Mouse (Mus musculus) forebrain, embryonic 10.5 days (tissue): Measurements from ENCODE around the gene Slco2b1. TPM values are rescaled to one million over a fixed set of nuclear protein-coding genes. Genes with fewer than 3 reads are reported as not detected.

ENCODE experiments used
- DNase-seq: peaks from one replicate; pipeline ENCODE4 v3.0.0-alpha.2; 2017; ENCODE audit warnings: low spot score; ENCODE audit errors: extremely low spot score
- H3K27ac ChIP-seq: fragments of 300-500 bp; sonication (generic); 2 replicates; pipeline ENCODE4 v1.5.1; 2016; ENCODE audit warnings: mild to moderate bottlenecking
- H3K27me3 ChIP-seq: fragments of 300-500 bp; sonication (generic); 2 replicates; pipeline ENCODE4 v1.6.1; 2016; ENCODE audit warnings: mild to moderate bottlenecking; ENCODE audit not compliant: poor library complexity, severe bottlenecking
- H3K36me3 ChIP-seq: fragments of 300-500 bp; sonication (generic); replicated peaks from 2 replicates; pipeline ENCODE4 v1.6.1; 2016; ENCODE audit warnings: mild to moderate bottlenecking, moderate library complexity
- H3K4me1 ChIP-seq: fragments of 300-500 bp; sonication (generic); 2 replicates; pipeline ENCODE4 v1.6.1; 2016
- H3K4me3 ChIP-seq: fragments of 300-500 bp; sonication (generic); 2 replicates; pipeline ENCODE4 v1.5.1; 2016; ENCODE audit warnings: mild to moderate bottlenecking, moderate library complexity
- H3K9me3 ChIP-seq: fragments of 300-500 bp; sonication (generic); 2 replicates; pipeline ENCODE4 v1.6.1; 2016; ENCODE audit warnings: mild to moderate bottlenecking, moderate library complexity
- WGBS: fragments of 180-500 bp; shearing (Covaris S2); methylation state at CpG from one replicate; pipeline ENCODE4 v1.1.7; 2016; 5-methylcytosine and 5-hydroxymethylcytosine counted together
- polyA plus RNA-seq: library from polyadenylated mRNA; unstranded; fragments of >200 nt; fragmentation: Nextera tagmentation; extraction: Ambion mirVana; gene quantifications from 2 replicates; pipeline ENCODE4 v1.2.1, GENCODE M21; 2016

The Slco2b1 gene
- polyA plus RNA-seq, 1 experiment from 2014 or later, result 2.0 TPM

GRCm38 (mm10) chr7:99632286-99632685, 78.9 kb downstream of the Slco2b1 start:
- no peak overlapping the region for H3K27ac ChIP-seq
- 15% methylated on average over 6 of the region's 6 CpGs for WGBS
- peaks cover 86% of the 10 kb centered on the region for H3K27me3 ChIP-seq

DNA sequence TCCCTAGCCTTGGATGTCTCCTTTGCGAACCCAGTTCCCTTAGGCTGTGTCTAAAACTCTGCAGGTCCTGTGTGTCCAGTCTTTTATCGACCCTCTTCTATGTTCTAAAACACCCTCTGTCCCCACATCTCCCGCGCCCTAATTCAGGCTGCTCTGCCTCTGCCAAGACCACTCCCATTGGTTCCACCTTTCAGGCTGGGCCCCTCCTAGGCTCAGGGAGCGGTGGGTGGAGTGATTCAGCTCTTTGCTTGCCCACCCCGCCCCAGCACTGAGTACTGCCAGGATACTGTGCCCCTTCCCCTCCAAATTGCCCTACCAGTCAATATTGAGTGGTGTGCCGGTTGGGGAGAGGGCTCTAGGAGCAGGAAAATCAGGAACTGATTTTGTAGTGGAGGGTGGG, 83.8 kb downstream of the Slco2b1 start:
- H3K4me1 ChIP-seq, result peaks cover 24% of the 10 kb centered on the region
- WGBS, result 5% methylated on average over 7 of the region's 7 CpGs
- H3K36me3 ChIP-seq, result no peaks in the 10 kb centered on the region
- H3K27me3 ChIP-seq, result peaks cover 100% of the 10 kb centered on the region
- H3K4me3 ChIP-seq, result peak overlapping the region; percentile 61
- H3K9me3 ChIP-seq, result no peaks in the 10 kb centered on the region
- DNase-seq, result no peak
- no peak overlapping the region for H3K27ac ChIP-seq

More at GRCm38 (mm10) chr7:99632286-99632685, 78.9 kb downstream of the Slco2b1 start:
- no peak for DNase-seq
- no peaks in the 10 kb centered on the region for H3K9me3 ChIP-seq
- no peak overlapping the region for H3K4me3 ChIP-seq
- no peaks in the 10 kb centered on the region for H3K36me3 ChIP-seq
- H3K4me1 ChIP-seq, result peaks cover 8% of the 10 kb centered on the region

- H3K27me3 ChIP-seq, result peaks cover 100% of the 10 kb centered on the region
- no peaks in the 10 kb centered on the region for H3K36me3 ChIP-seq
- H3K4me1 ChIP-seq, result peaks cover 28% of the 10 kb centered on the region
- DNase-seq, result no peak
- no peaks in the 10 kb centered on the region for H3K9me3 ChIP-seq
- peak within 1 kb of the TSS; percentile 59 for H3K27ac ChIP-seq
- H3K4me3 ChIP-seq, result peak within 1 kb of the TSS; percentile 61
- WGBS, result 1% methylated on average over 80 of the region's 83 CpGs
Measured at GRCm38 (mm10) chr7:99626376-99627270, 84.5 kb downstream of the Slco2b1 start, which contains the start of gene Tpbgl. Gene Tpbgl, minus strand, starts transcription at chr7:99627103.

GRCm38 (mm10) chr7:99625722-99626375, 85.3 kb downstream of the Slco2b1 start:
- under 1% methylated on average over 81 of the region's 81 CpGs for WGBS
- DNase-seq, result peak; percentile 80
- Histone ChIP-seq H3K4me3 (peak overlapping the region; percentile 61), H3K4me1 (peaks cover 33% of the 10 kb centered on the region), H3K27me3 (peaks cover 99% of the 10 kb centered on the region), H3K27ac (peak overlapping the region; percentile 59), H3K9me3 (no peaks in the 10 kb centered on the region), H3K36me3 (no peaks in the 10 kb centered on the region)

- H3K36me3 ChIP-seq, result no peaks in the 10 kb centered on the region
- peaks cover 10% of the 10 kb centered on the region for H3K4me1 ChIP-seq
- H3K9me3 ChIP-seq, result no peaks in the 10 kb centered on the region
- H3K27me3 ChIP-seq, result peaks cover 41% of the 10 kb centered on the region
- 9% methylated on average over 3 of the region's 3 CpGs for WGBS
- H3K4me3 ChIP-seq, result no peak overlapping the region
- DNase-seq, result no peak
- H3K27ac ChIP-seq, result no peak overlapping the region
Measured at GRCm38 (mm10) chr7:99618860-99619259, 92.3 kb downstream of the Slco2b1 start.

- Histone ChIP-seq H3K9me3 (no peaks in the 10 kb centered on the region), H3K27ac (no peak overlapping the region), H3K27me3 (peaks cover 35% of the 10 kb centered on the region), H3K4me1 (peaks cover 10% of the 10 kb centered on the region), H3K36me3 (no peaks in the 10 kb centered on the region), H3K4me3 (no peak overlapping the region)
- WGBS, result 83% methylated on average over 2 of the region's 2 CpGs
- no peak for DNase-seq
Measured at GRCm38 (mm10) chr7:99618264-99618663, 92.9 kb downstream of the Slco2b1 start.

Other genes with a start within 250 kb of the Slco2b1 start
- gene Klhl35, start 245.3 kb downstream of the Slco2b1 start, polyA plus RNA-seq, result 0.75 and 0.97 TPM in 2 replicates
- gene Rps3, start 227.6 kb downstream of the Slco2b1 start, polyA plus RNA-seq, result 762 and 795 TPM in 2 replicates
- 9.3 and 11.9 TPM in 2 replicates for gene Arrb1, start 175.9 kb downstream of the Slco2b1 start, polyA plus RNA-seq
- gene Tpbgl, start 84.2 kb downstream of the Slco2b1 start, polyA plus RNA-seq, result 0.07 and 0.10 TPM in 2 replicates
- gene Olfr520, start 18.9 kb upstream of the Slco2b1 start, polyA plus RNA-seq, result not detected in 2 replicates
- gene Olfr521, start 52.2 kb upstream of the Slco2b1 start, polyA plus RNA-seq, result not detected in 2 replicates
- gene Neu3, start 117.1 kb upstream of the Slco2b1 start, polyA plus RNA-seq, result 2.1 and 2.2 TPM in 2 replicates
- gene Xrra1, start 147.8 kb upstream of the Slco2b1 start, polyA plus RNA-seq, result 0.48 and 0.52 TPM in 2 replicates
- 367 and 394 TPM in 2 replicates for gene Spcs2, start 152.1 kb upstream of the Slco2b1 start, polyA plus RNA-seq